Mouse (Mus musculus): ENCODE data around the gene Hus1. TPM values are rescaled to one million over a fixed set of nuclear protein-coding genes. Genes with fewer than 3 reads are reported as not detected.

Gene Hus1
- polyA plus RNA-seq, 1 experiment from 2014 or later: 14.7 TPM

DNA sequence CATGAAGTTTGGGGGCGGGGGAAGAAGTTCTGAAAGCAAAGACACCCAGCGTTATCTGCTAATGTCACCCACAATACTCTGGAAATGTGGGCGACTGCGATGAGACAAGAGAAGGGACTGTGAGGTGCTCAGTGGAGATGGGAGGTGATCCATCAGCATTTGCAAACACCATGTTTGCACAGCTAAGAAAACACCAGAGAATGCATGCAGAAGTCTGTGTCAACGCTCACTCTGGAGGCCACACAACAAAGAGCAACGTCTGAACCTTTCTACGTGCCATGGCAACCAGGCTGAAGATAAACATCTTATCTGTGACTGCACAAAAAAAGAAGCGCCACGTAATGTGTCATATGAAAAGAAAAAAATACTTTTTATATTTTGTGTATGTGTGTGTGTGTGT lies 40.5 kb downstream of the Hus1 start:
- Histone ChIP-seq H3K4me2 (ENCODE audit: low read length) (no peak overlapping the region), H3K36me3 (ENCODE audit: insufficient read depth, low read length) (no peaks in the 10 kb centered on the region), H3K27me3 (ENCODE audit: insufficient read depth, low read length) (no peaks in the 10 kb centered on the region), H3K4me3 (replicated peaks; ENCODE audit: low read depth, low read length) (no peak overlapping the region), H3K27ac (no peak overlapping the region), H3K4me1 (replicated peaks; ENCODE audit: insufficient read depth, low read length) (no peaks in the 10 kb centered on the region), H3K9me3 (replicated peaks; ENCODE audit: low read length) (no peaks in the 10 kb centered on the region), H3K9ac (ENCODE audit: low read depth, low read length) (no peak overlapping the region)
- WGBS: 68% methylated on average over 9 of the region's 9 CpGs
- no peak for ATAC-seq (replicated peaks; ENCODE audit: low FRiP score, low read depth)
- TF ChIP-seq CTCF (IDR thresholded peaks at IDR 0.05; ENCODE audit: low read depth): no peak
- DNase-seq (ENCODE audit: low spot score): no peak

- no peaks in the 10 kb centered on the region for H3K9me3 ChIP-seq (replicated peaks; ENCODE audit: low read length)
- no peaks in the 10 kb centered on the region for H3K27me3 ChIP-seq (ENCODE audit: insufficient read depth, low read length)
- no peaks in the 10 kb centered on the region for H3K4me1 ChIP-seq (replicated peaks; ENCODE audit: insufficient read depth, low read length)
- H3K4me2 ChIP-seq (ENCODE audit: low read length): no peak overlapping the region
- no peak overlapping the region for H3K4me3 ChIP-seq (replicated peaks; ENCODE audit: low read depth, low read length)
- no peak overlapping the region for H3K9ac ChIP-seq (ENCODE audit: low read depth, low read length)
- no peak for TF ChIP-seq CTCF (IDR thresholded peaks at IDR 0.05; ENCODE audit: low read depth)
- no peak overlapping the region for H3K27ac ChIP-seq
- WGBS: 97% methylated on average over 7 of the region's 7 CpGs
- ATAC-seq (replicated peaks; ENCODE audit: low FRiP score, low read depth) (no peak), DNase-seq (ENCODE audit: low spot score) (no peak)
- H3K36me3 ChIP-seq (ENCODE audit: insufficient read depth, low read length): no peaks in the 10 kb centered on the region
These were observed 42.9 kb downstream of the Hus1 start for GRCm38 (mm10) chr11:8968094-8968493.

GRCm38 (mm10) chr11:8958572-8958971 lies 52.4 kb downstream of the Hus1 start:
- Histone ChIP-seq H3K4me2 (ENCODE audit: low read length) (no peak overlapping the region), H3K4me3 (replicated peaks; ENCODE audit: low read depth, low read length) (no peak overlapping the region), H3K9me3 (replicated peaks; ENCODE audit: low read length) (no peaks in the 10 kb centered on the region), H3K4me1 (replicated peaks; ENCODE audit: insufficient read depth, low read length) (no peaks in the 10 kb centered on the region), H3K27ac (no peak overlapping the region), H3K36me3 (ENCODE audit: insufficient read depth, low read length) (no peaks in the 10 kb centered on the region), H3K27me3 (ENCODE audit: insufficient read depth, low read length) (no peaks in the 10 kb centered on the region), H3K9ac (ENCODE audit: low read depth, low read length) (no peak overlapping the region)
- DNase-seq (ENCODE audit: low spot score) (no peak), ATAC-seq (replicated peaks; ENCODE audit: low FRiP score, low read depth) (no peak)
- TF ChIP-seq CTCF (IDR thresholded peaks at IDR 0.05; ENCODE audit: low read depth): no peak
- WGBS: 58% methylated on average over 10 of the region's 10 CpGs

DNA sequence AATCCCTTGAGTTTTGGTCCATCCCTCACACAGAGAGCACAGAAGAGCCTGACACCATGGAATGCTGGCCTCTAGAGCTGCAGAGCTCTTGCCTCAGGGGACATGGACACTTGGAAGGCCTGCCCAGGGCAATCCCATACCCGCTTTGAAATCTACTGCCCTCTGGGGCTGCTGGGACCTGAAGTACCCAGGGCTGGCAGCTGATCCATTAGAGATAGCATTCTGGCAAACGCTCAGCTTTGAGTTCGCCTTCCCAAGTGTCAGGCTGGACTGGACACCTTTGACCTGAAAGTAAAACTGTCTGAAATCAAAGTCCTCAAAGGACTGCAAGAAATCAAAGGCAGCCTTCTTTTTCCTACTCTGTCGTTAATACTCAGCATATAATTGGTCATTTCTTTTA lies 52.9 kb downstream of the Hus1 start:
- Histone ChIP-seq H3K4me1 (replicated peaks; ENCODE audit: insufficient read depth, low read length) (no peaks in the 10 kb centered on the region), H3K27me3 (ENCODE audit: insufficient read depth, low read length) (no peaks in the 10 kb centered on the region), H3K9me3 (replicated peaks; ENCODE audit: low read length) (no peaks in the 10 kb centered on the region), H3K4me2 (ENCODE audit: low read length) (no peak overlapping the region), H3K9ac (ENCODE audit: low read depth, low read length) (no peak overlapping the region), H3K36me3 (ENCODE audit: insufficient read depth, low read length) (no peaks in the 10 kb centered on the region), H3K27ac (no peak overlapping the region), H3K4me3 (replicated peaks; ENCODE audit: low read depth, low read length) (no peak overlapping the region)
- DNase-seq (ENCODE audit: low spot score): no peak
- 39% methylated on average over 4 of the region's 4 CpGs for WGBS
- TF ChIP-seq CTCF (IDR thresholded peaks at IDR 0.05; ENCODE audit: low read depth): no peak
- no peak for ATAC-seq (replicated peaks; ENCODE audit: low FRiP score, low read depth)

- no peak for ATAC-seq (replicated peaks; ENCODE audit: low FRiP score, low read depth)
- no peaks in the 10 kb centered on the region for H3K27me3 ChIP-seq (ENCODE audit: insufficient read depth, low read length)
- no peak overlapping the region for H3K4me3 ChIP-seq (replicated peaks; ENCODE audit: low read depth, low read length)
- no peak for DNase-seq (ENCODE audit: low spot score)
- TF ChIP-seq CTCF (IDR thresholded peaks at IDR 0.05; ENCODE audit: low read depth): peak; percentile 67
- 74% methylated on average over 6 of the region's 6 CpGs for WGBS
- H3K9ac ChIP-seq (ENCODE audit: low read depth, low read length): no peak overlapping the region
- H3K4me2 ChIP-seq (ENCODE audit: low read length): no peak overlapping the region
- H3K36me3 ChIP-seq (ENCODE audit: insufficient read depth, low read length): no peaks in the 10 kb centered on the region
- H3K4me1 ChIP-seq (replicated peaks; ENCODE audit: insufficient read depth, low read length): no peaks in the 10 kb centered on the region
- no peak overlapping the region for H3K27ac ChIP-seq
- no peaks in the 10 kb centered on the region for H3K9me3 ChIP-seq (replicated peaks; ENCODE audit: low read length)
These were observed 54.0 kb downstream of the Hus1 start for GRCm38 (mm10) chr11:8957023-8957422.

DNA sequence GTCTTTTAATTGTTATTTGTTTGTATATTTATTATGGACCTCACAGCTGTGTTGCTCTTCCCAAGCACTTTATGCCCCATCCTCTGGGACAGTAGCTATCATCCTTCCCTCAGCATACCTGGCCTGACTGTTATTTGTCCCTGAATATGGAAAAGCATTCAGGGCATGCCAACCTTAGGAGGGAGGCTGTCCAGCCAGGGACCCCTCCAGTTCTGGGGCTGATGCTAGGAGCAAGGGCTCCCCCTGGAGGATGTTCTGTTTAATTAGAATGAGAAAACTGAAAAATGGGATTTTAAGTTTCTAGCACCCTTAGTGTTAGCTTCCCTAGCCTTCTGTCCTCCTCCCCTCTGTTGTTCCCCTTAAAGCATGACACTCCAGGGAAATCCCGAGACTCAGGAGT lies 55.3 kb downstream of the Hus1 start:
- no peaks in the 10 kb centered on the region for H3K9me3 ChIP-seq (replicated peaks; ENCODE audit: low read length)
- peak; percentile 76 for TF ChIP-seq CTCF (IDR thresholded peaks at IDR 0.05; ENCODE audit: low read depth)
- H3K4me1 ChIP-seq (replicated peaks; ENCODE audit: insufficient read depth, low read length): no peaks in the 10 kb centered on the region
- peak; percentile 68 for DNase-seq (ENCODE audit: low spot score)
- no peak overlapping the region for H3K27ac ChIP-seq
- no peaks in the 10 kb centered on the region for H3K36me3 ChIP-seq (ENCODE audit: insufficient read depth, low read length)
- no peak; the same call in 1 of the 2 replicates for ATAC-seq (replicated peaks; ENCODE audit: low FRiP score, low read depth)
- WGBS: 11% methylated on average over 1 of the region's 1 CpGs
- no peak overlapping the region for H3K4me3 ChIP-seq (replicated peaks; ENCODE audit: low read depth, low read length)
- no peak overlapping the region for H3K9ac ChIP-seq (ENCODE audit: low read depth, low read length)
- H3K27me3 ChIP-seq (ENCODE audit: insufficient read depth, low read length): no peaks in the 10 kb centered on the region
- H3K4me2 ChIP-seq (ENCODE audit: low read length): no peak overlapping the region

GRCm38 (mm10) chr11:8949765-8950430 lies 61.1 kb downstream of the Hus1 start:
- WGBS: 65% methylated on average over 6 of the region's 6 CpGs

More at GRCm38 (mm10) chr11:8949765-8950430, 61.1 kb downstream of the Hus1 start:
- Histone ChIP-seq H3K9me3 (replicated peaks; ENCODE audit: low read length) (no peaks in the 10 kb centered on the region), H3K4me1 (replicated peaks; ENCODE audit: insufficient read depth, low read length) (no peaks in the 10 kb centered on the region), H3K4me2 (ENCODE audit: low read length) (no peak overlapping the region), H3K27ac (no peak overlapping the region), H3K36me3 (ENCODE audit: insufficient read depth, low read length) (no peaks in the 10 kb centered on the region), H3K4me3 (replicated peaks; ENCODE audit: low read depth, low read length) (no peak overlapping the region), H3K9ac (ENCODE audit: low read depth, low read length) (no peak overlapping the region), H3K27me3 (ENCODE audit: insufficient read depth, low read length) (no peaks in the 10 kb centered on the region)
- ATAC-seq (replicated peaks; ENCODE audit: low FRiP score, low read depth) (no peak), DNase-seq (ENCODE audit: low spot score) (peak; percentile 19)
- TF ChIP-seq CTCF (IDR thresholded peaks at IDR 0.05; ENCODE audit: low read depth): no peak
